24 mouse cellular contexts compared by ENCODE assay signal in the genomic region with DNA sequence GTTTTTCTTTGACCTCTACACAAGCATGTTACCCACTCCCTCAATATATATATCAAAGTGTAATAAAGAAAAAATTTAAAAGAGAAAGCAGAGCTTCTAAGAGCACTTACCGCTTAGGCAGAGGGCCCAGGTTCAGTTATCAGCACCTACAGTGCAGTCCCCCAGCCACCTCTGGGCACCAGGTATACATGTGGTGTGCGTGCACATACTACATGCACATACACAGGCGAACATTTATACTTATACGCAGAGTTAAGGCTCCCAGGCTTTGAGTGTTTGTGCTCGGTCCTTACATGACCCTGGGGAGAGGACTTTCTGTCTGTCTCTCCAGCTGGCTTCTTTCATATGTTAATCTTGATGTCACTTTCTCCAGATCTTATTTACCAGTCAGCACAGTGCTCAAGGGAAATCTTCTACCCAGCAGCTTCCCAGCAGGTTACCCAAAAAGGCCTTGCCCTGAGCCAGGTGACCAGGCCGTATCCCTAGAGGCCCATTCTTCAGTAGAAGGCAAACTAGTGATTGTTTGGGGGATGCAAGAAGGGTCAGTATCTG. TPM values are rescaled to one million over a fixed set of nuclear protein-coding genes. Genes with fewer than 3 reads are reported as not detected.
A peak's percentile ranks its signal among the peaks of the same experiment; 100 is the strongest.
DNase-seq lines count a peak whose midpoint lies in the region; ATAC-seq and TF ChIP-seq lines count a peak whose summit lies in the region.
"Had no signal": no experiment of that assay in that cellular context is flagged by ENCODE, and none has a peak within 500 bp of the region (broad histone marks: within the 10 kb centered on the region; RNA-seq: fewer than 3 reads in every experiment).

No protein-coding gene starts in this region.

- no peak overlapping the region for H3K9ac ChIP-seq in forebrain, embryonic 14.5 days (ENCODE audit: low read length)
- peak overlapping the region; percentile 15; the same call in 1 of the 2 replicates for H3K9ac ChIP-seq in hindbrain, embryonic 13.5 days
- H3K9ac ChIP-seq in hindbrain, postnatal 0 days (replicated peaks; ENCODE audit: low read length): no peak overlapping the region
- no peak overlapping the region for H3K9ac ChIP-seq in ES-Bruce4 (ENCODE audit: low read depth, poor library complexity, severe bottlenecking)
- H3K9ac ChIP-seq in hindbrain, embryonic 14.5 days: peak overlapping the region; percentile 13; the same call in 1 of the 2 replicates
- H3K9ac ChIP-seq: hindbrain, embryonic 15.5 days; liver, embryonic 15.5 days; neural tube, embryonic 13.5 days had no signal

- DNase-seq in forebrain, embryonic 14.5 days (ENCODE audit: low spot score): no peak
- DNase-seq in forebrain, embryonic 10.5 days (ENCODE audit: extremely low spot score, low spot score): no peak
- no peak for DNase-seq in hindbrain, postnatal 0 days (ENCODE audit: low spot score)
- DNase-seq in hindbrain, embryonic 14.5 days (ENCODE audit: low spot score): no peak
- DNase-seq in urinary bladder, adult 2 months (ENCODE audit: low spot score): no peak
- DNase-seq in cerebellum, adult 11 months: no peak
- DNase-seq: cerebellum, adult 9-10 months; gastrocnemius, postnatal 25 days; kidney, adult 11 months; lung, postnatal 14 days; retina, postnatal 1 day; thymus, adult 18-20 months had no signal

- no peak overlapping the region for H3K4me3 ChIP-seq in forebrain, embryonic 14.5 days (ENCODE audit: low read depth, low read length)
- H3K4me3 ChIP-seq in forebrain, embryonic 10.5 days: no peak overlapping the region
- H3K4me3 ChIP-seq in hindbrain, embryonic 13.5 days: no peak overlapping the region
- H3K4me3 ChIP-seq in hindbrain, postnatal 0 days (ENCODE audit: low read length): no peak overlapping the region
- no peak overlapping the region for H3K4me3 ChIP-seq in ES-Bruce4 (ENCODE audit: low read depth, low read length)
- H3K4me3 ChIP-seq in hindbrain, embryonic 14.5 days (replicated peaks; ENCODE audit: low read length): no peak overlapping the region
- H3K4me3 ChIP-seq: hindbrain, embryonic 15.5 days; layer of hippocampus, adult 2 months; limb, embryonic 10.5 days; liver, embryonic 15.5 days; neural tube, embryonic 13.5 days had no signal

- no peak for TF ChIP-seq CTCF in hindbrain, postnatal 0 days (IDR thresholded peaks at IDR 0.05; ENCODE audit: low read depth)
- TF ChIP-seq CTCF in ES-Bruce4 (IDR thresholded peaks at IDR 0.05; ENCODE audit: low read depth, low read length): no peak

- no peaks in the 10 kb centered on the region for H3K9me3 ChIP-seq in forebrain, embryonic 14.5 days (replicated peaks; ENCODE audit: control insufficient read depth, low read length)
- no peaks in the 10 kb centered on the region for H3K9me3 ChIP-seq in forebrain, embryonic 10.5 days
- no peaks in the 10 kb centered on the region for H3K9me3 ChIP-seq in hindbrain, embryonic 13.5 days
- no peaks in the 10 kb centered on the region for H3K9me3 ChIP-seq in hindbrain, postnatal 0 days (ENCODE audit: low read length)
- no peaks in the 10 kb centered on the region for H3K9me3 ChIP-seq in ES-Bruce4 (replicated peaks; ENCODE audit: control insufficient read depth, insufficient read depth, low read length, poor library complexity, severe bottlenecking)
- H3K9me3 ChIP-seq in hindbrain, embryonic 14.5 days (ENCODE audit: control insufficient read depth, low read length): no peaks in the 10 kb centered on the region
- H3K9me3 ChIP-seq: hindbrain, embryonic 15.5 days; limb, embryonic 10.5 days; liver, embryonic 15.5 days; megakaryocyte, embryonic 14.5 days; neural tube, embryonic 13.5 days had no signal

- 0 out of 2 replicates have a peak, but pooled peaks have one; percentile 19 for ATAC-seq in forebrain, embryonic 14.5 days
- ATAC-seq in hindbrain, embryonic 13.5 days (ENCODE audit: low FRiP score): no peak
- no peak for ATAC-seq in hindbrain, postnatal 0 days
- ATAC-seq in hindbrain, embryonic 14.5 days (ENCODE audit: low FRiP score): no peak

- H3K36me3 ChIP-seq in forebrain, embryonic 14.5 days (ENCODE audit: control insufficient read depth, insufficient read depth, low read length): no peaks in the 10 kb centered on the region
- H3K36me3 ChIP-seq in forebrain, embryonic 10.5 days (replicated peaks): peaks cover 4% of the 10 kb centered on the region; the same call in 1 of the 2 replicates
- no peaks in the 10 kb centered on the region for H3K36me3 ChIP-seq in hindbrain, embryonic 13.5 days
- H3K36me3 ChIP-seq in hindbrain, postnatal 0 days (ENCODE audit: insufficient read depth, low read length): no peaks in the 10 kb centered on the region
- H3K36me3 ChIP-seq in ES-Bruce4 (ENCODE audit: control insufficient read depth, insufficient read depth, low read length, poor library complexity, severe bottlenecking): peaks cover 9% of the 10 kb centered on the region
- no peaks in the 10 kb centered on the region for H3K36me3 ChIP-seq in hindbrain, embryonic 14.5 days (replicated peaks; ENCODE audit: control insufficient read depth, insufficient read depth)
- H3K36me3 ChIP-seq: hindbrain, embryonic 15.5 days; limb, embryonic 10.5 days; liver, embryonic 15.5 days; neural tube, embryonic 13.5 days had no signal

- peaks cover 23% of the 10 kb centered on the region for H3K4me1 ChIP-seq in forebrain, embryonic 14.5 days (ENCODE audit: control insufficient read depth, insufficient read depth, low read length)
- peaks cover 52% of the 10 kb centered on the region for H3K4me1 ChIP-seq in forebrain, embryonic 10.5 days
- peaks cover 44% of the 10 kb centered on the region for H3K4me1 ChIP-seq in hindbrain, embryonic 13.5 days (replicated peaks)
- 0 out of 2 replicates have a peak, but pooled peaks cover 8% of the 10 kb centered on the region for H3K4me1 ChIP-seq in hindbrain, postnatal 0 days (ENCODE audit: insufficient read depth, low read length)
- H3K4me1 ChIP-seq in ES-Bruce4 (ENCODE audit: control insufficient read depth, insufficient read depth, low read length): peaks cover 23% of the 10 kb centered on the region
- peaks cover 17% of the 10 kb centered on the region for H3K4me1 ChIP-seq in hindbrain, embryonic 14.5 days (replicated peaks; ENCODE audit: control insufficient read depth, insufficient read depth, low read length)

- peak; percentile 81 for TF ChIP-seq EP300 in ES-Bruce4 (IDR thresholded peaks at IDR 0.05; ENCODE audit: insufficient read depth, low read depth, low read length)

- no peak for TF ChIP-seq POLR2A in ES-Bruce4 (IDR thresholded peaks at IDR 0.05; ENCODE audit: insufficient read depth, low read length)

- H3K4me2 ChIP-seq in forebrain, embryonic 14.5 days (ENCODE audit: low read length): no peak overlapping the region
- H3K4me2 ChIP-seq in hindbrain, embryonic 13.5 days: no peak overlapping the region
- no peak overlapping the region for H3K4me2 ChIP-seq in hindbrain, postnatal 0 days (ENCODE audit: low read depth, low read length)
- H3K4me2 ChIP-seq in hindbrain, embryonic 14.5 days (replicated peaks): no peak overlapping the region
- H3K4me2 ChIP-seq: hindbrain, embryonic 15.5 days; liver, embryonic 15.5 days; neural tube, embryonic 13.5 days had no signal

- 47% methylated on average over 6 of the region's 6 CpGs for WGBS in forebrain, embryonic 14.5 days
- WGBS in forebrain, embryonic 10.5 days: 49% methylated on average over 6 of the region's 6 CpGs
- WGBS in hindbrain, embryonic 13.5 days: 41% methylated on average over 6 of the region's 6 CpGs
- WGBS in hindbrain, postnatal 0 days: 40% methylated on average over 6 of the region's 6 CpGs
- 39% methylated on average over 6 of the region's 6 CpGs for WGBS in hindbrain, embryonic 14.5 days

- H3K27me3 ChIP-seq in forebrain, embryonic 14.5 days (replicated peaks; ENCODE audit: control insufficient read depth, insufficient read depth, low read length): no peaks in the 10 kb centered on the region
- H3K27me3 ChIP-seq in forebrain, embryonic 10.5 days (ENCODE audit: poor library complexity, severe bottlenecking): no peaks in the 10 kb centered on the region
- H3K27me3 ChIP-seq in hindbrain, embryonic 13.5 days: no peaks in the 10 kb centered on the region
- no peaks in the 10 kb centered on the region for H3K27me3 ChIP-seq in hindbrain, postnatal 0 days (ENCODE audit: insufficient read depth, low read length)
- no peaks in the 10 kb centered on the region for H3K27me3 ChIP-seq in ES-Bruce4 (ENCODE audit: control insufficient read depth, insufficient read depth, low read length, poor library complexity, severe bottlenecking)
- no peaks in the 10 kb centered on the region for H3K27me3 ChIP-seq in hindbrain, embryonic 14.5 days (ENCODE audit: control insufficient read depth, insufficient read depth, low read length)
- H3K27me3 ChIP-seq: hindbrain, embryonic 15.5 days; liver, embryonic 15.5 days; megakaryocyte, embryonic 14.5 days; neural tube, embryonic 13.5 days had no signal

- H3K27ac ChIP-seq in forebrain, embryonic 14.5 days (ENCODE audit: low read depth, low read length): no peak overlapping the region
- H3K27ac ChIP-seq in forebrain, embryonic 10.5 days: no peak overlapping the region
- H3K27ac ChIP-seq in hindbrain, embryonic 13.5 days: no peak overlapping the region
- H3K27ac ChIP-seq in hindbrain, postnatal 0 days: no peak overlapping the region
- H3K27ac ChIP-seq in ES-Bruce4 (ENCODE audit: insufficient read depth, low read length): 0 out of 2 replicates have a peak overlapping the region, but pooled peaks have one; percentile 22
- no peak overlapping the region for H3K27ac ChIP-seq in hindbrain, embryonic 14.5 days
- H3K27ac ChIP-seq: hindbrain, embryonic 15.5 days; kidney, postnatal 0 days; layer of hippocampus, adult 2 months; limb, embryonic 10.5 days; liver, embryonic 15.5 days; neural tube, embryonic 13.5 days had no signal

RNA-seq across cellular contexts. Expression of a gene that starts 21.9 kb away (rescaled TPM):
- polyA plus RNA-seq in forebrain, embryonic 14.5 days (2014; fragmentation: Nextera tagmentation; extraction: Ambion mirVana): 8.6 and 11.5 TPM in 2 replicates
- polyA plus RNA-seq in forebrain, embryonic 10.5 days (2016; fragmentation: Nextera tagmentation; extraction: Ambion mirVana): 9.7 and 11.4 TPM in 2 replicates
- polyA plus RNA-seq in hindbrain, embryonic 13.5 days (2015; fragmentation: Nextera tagmentation; extraction: Ambion mirVana): 10.0 and 12.0 TPM in 2 replicates
- 45.6 and 50.0 TPM in 2 replicates for total RNA-seq in hindbrain, postnatal 0 days (2014; rRNA removed)
- 5.4 and 5.5 TPM in 2 replicates for polyA plus RNA-seq in hindbrain, postnatal 0 days (2015; fragmentation: Nextera tagmentation; extraction: Ambion mirVana)
- polyA plus RNA-seq in ES-Bruce4 (2011; ENCODE audit: insufficient read depth, insufficient read length, low read depth, missing spikeins): 64.8 and 67.7 TPM in 2 replicates
- polyA plus RNA-seq in hindbrain, embryonic 14.5 days (2014; fragmentation: Nextera tagmentation; extraction: Ambion mirVana): 12.6 TPM in 2 replicates
- 34.0 and 36.5 TPM in 2 replicates for polyA plus RNA-seq in urinary bladder, adult 2 months (2012; rRNA removed)

RNA-seq across cellular contexts. Expression of a gene that starts 52.8 kb away (rescaled TPM):
- polyA plus RNA-seq in forebrain, embryonic 14.5 days (2014; fragmentation: Nextera tagmentation; extraction: Ambion mirVana): 1.9 and 2.3 TPM in 2 replicates
- 4.5 and 5.8 TPM in 2 replicates for polyA plus RNA-seq in forebrain, embryonic 10.5 days (2016; fragmentation: Nextera tagmentation; extraction: Ambion mirVana)
- polyA plus RNA-seq in hindbrain, embryonic 13.5 days (2015; fragmentation: Nextera tagmentation; extraction: Ambion mirVana): 4.2 and 5.3 TPM in 2 replicates
- total RNA-seq in hindbrain, postnatal 0 days (2014; rRNA removed): 1.5 and 4.9 TPM in 2 replicates
- polyA plus RNA-seq in hindbrain, postnatal 0 days (2015; fragmentation: Nextera tagmentation; extraction: Ambion mirVana): 2.0 and 2.4 TPM in 2 replicates
- polyA plus RNA-seq in ES-Bruce4 (2011; ENCODE audit: insufficient read depth, insufficient read length, low read depth, missing spikeins): 4.6 and 6.7 TPM in 2 replicates
- 2.3 and 3.2 TPM in 2 replicates for polyA plus RNA-seq in hindbrain, embryonic 14.5 days (2014; fragmentation: Nextera tagmentation; extraction: Ambion mirVana)
- polyA plus RNA-seq in urinary bladder, adult 2 months (2012; rRNA removed): 8.5 and 11.1 TPM in 2 replicates

RNA-seq across cellular contexts. Expression of a gene that starts 55.9 kb away (rescaled TPM):
- polyA plus RNA-seq in forebrain, embryonic 14.5 days (2014; fragmentation: Nextera tagmentation; extraction: Ambion mirVana): 0.14 and 0.18 TPM in 2 replicates
- not detected in 2 replicates for polyA plus RNA-seq in forebrain, embryonic 10.5 days (2016; fragmentation: Nextera tagmentation; extraction: Ambion mirVana)
- polyA plus RNA-seq in hindbrain, embryonic 13.5 days (2015; fragmentation: Nextera tagmentation; extraction: Ambion mirVana): 0.30 and 0.54 TPM in 2 replicates
- total RNA-seq in hindbrain, postnatal 0 days (2014; rRNA removed): 0.26 TPM in 1 of 2 replicates, not detected in the other
- 0.57 and 0.73 TPM in 2 replicates for polyA plus RNA-seq in hindbrain, postnatal 0 days (2015; fragmentation: Nextera tagmentation; extraction: Ambion mirVana)
- 0.39 and 0.44 TPM in 2 replicates for polyA plus RNA-seq in ES-Bruce4 (2011; ENCODE audit: insufficient read depth, insufficient read length, low read depth, missing spikeins)
- 0.35 and 0.39 TPM in 2 replicates for polyA plus RNA-seq in hindbrain, embryonic 14.5 days (2014; fragmentation: Nextera tagmentation; extraction: Ambion mirVana)
- polyA plus RNA-seq in urinary bladder, adult 2 months (2012; rRNA removed): 0.15 and 0.26 TPM in 2 replicates
- total RNA-seq: gastrocnemius, postnatal 25 days; left cerebral cortex, adult 18-20 months had no signal
- polyA plus RNA-seq: heart, embryonic 14.5 days; limb, embryonic 10.5 days; liver, embryonic 15.5 days; stomach, embryonic 14.5 days had no signal

Comparison
In these comparisons a context has a peak if more than half of its experiments do, and no peak if none do; other contexts are left out.
1. H3K9ac ChIP-seq: peak in hindbrain, embryonic 13.5 days (single experiment) and hindbrain, embryonic 14.5 days (single experiment); none in forebrain, embryonic 14.5 days (single experiment), hindbrain, postnatal 0 days (single experiment) and ES-Bruce4 (single experiment).